Mouse (Mus musculus) embryonic facial prominence, embryonic 12.5 days (tissue): ENCODE measurements around the gene Nsun2. TPM values are rescaled to one million over a fixed set of nuclear protein-coding genes. Genes with fewer than 3 reads are reported as not detected.
"Not testable (repeated sequence)": the region's sequence is repeated elsewhere in the genome, so short reads cannot be mapped to it uniquely, and the experiment has no call there.

ENCODE experiments used
- ATAC-seq: fragments of 200-750 bp; cut with Nextera tagmentation; 2 replicates; pipeline ENCODE4 v1.8.0; 2017; ENCODE audit not compliant: insufficient number of reproducible peaks, insufficient read depth, low FRiP score, low TSS enrichment
- H3K27ac ChIP-seq: fragments of 300-500 bp; sonication (generic); 2 replicates; pipeline ENCODE4 v1.5.1; 2016; ENCODE audit warnings: mild to moderate bottlenecking
- H3K27me3 ChIP-seq: fragments of 300-500 bp; sonication (generic); 2 replicates; pipeline ENCODE4 v1.6.1; 2016; ENCODE audit warnings: mild to moderate bottlenecking, moderate library complexity
- H3K36me3 ChIP-seq: fragments of 300-500 bp; sonication (generic); 2 replicates; pipeline ENCODE4 v1.6.1; 2016; ENCODE audit warnings: mild to moderate bottlenecking
- H3K4me1 ChIP-seq: fragments of 300-500 bp; sonication (generic); 2 replicates; pipeline ENCODE4 v1.6.1; 2016
- H3K4me2 ChIP-seq: fragments of 300-500 bp; sonication (generic); replicated peaks from 2 replicates; pipeline ENCODE4 v1.6.1; 2016; ENCODE audit warnings: mild to moderate bottlenecking, moderate library complexity
- H3K4me3 ChIP-seq: fragments of 300-500 bp; sonication (generic); 2 replicates; pipeline ENCODE4 v1.5.1; 2016; ENCODE audit warnings: mild to moderate bottlenecking
- H3K9ac ChIP-seq: fragments of 300-500 bp; sonication (generic); 2 replicates; pipeline ENCODE4 v1.6.1; 2016; ENCODE audit warnings: mild to moderate bottlenecking, moderate library complexity
- H3K9me3 ChIP-seq: fragments of 300-500 bp; sonication (generic); 2 replicates; pipeline ENCODE4 v1.6.1; 2016; ENCODE audit warnings: mild to moderate bottlenecking, moderate library complexity
- WGBS: fragments of 180-500 bp; shearing (Covaris S2); methylation state at CpG from one replicate; pipeline ENCODE4 v1.1.7; 2016; 5-methylcytosine and 5-hydroxymethylcytosine counted together
- polyA plus RNA-seq: library from polyadenylated mRNA; unstranded; fragments of >200 nt; fragmentation: Nextera tagmentation; extraction: Ambion mirVana; gene quantifications from 2 replicates; pipeline ENCODE4 v1.2.1, GENCODE M21; 2016

The Nsun2 gene
- polyA plus RNA-seq, 1 experiment from 2014 or later: 124 TPM

- Histone ChIP-seq H3K9me3 (no peaks in the 10 kb centered on the region), H3K4me1 (no peaks in the 10 kb centered on the region), H3K27me3 (no peaks in the 10 kb centered on the region), H3K4me2 (no peak overlapping the region), H3K36me3 (no peaks in the 10 kb centered on the region), H3K27ac (no peak overlapping the region), H3K9ac (no peak overlapping the region), H3K4me3 (no peak overlapping the region)
- WGBS: 74% methylated on average over 6 of the region's 6 CpGs
- ATAC-seq: no peak
These were observed 24.6 kb downstream of the Nsun2 start for GRCm38 (mm10) chr13:69558098-69558660.

DNA sequence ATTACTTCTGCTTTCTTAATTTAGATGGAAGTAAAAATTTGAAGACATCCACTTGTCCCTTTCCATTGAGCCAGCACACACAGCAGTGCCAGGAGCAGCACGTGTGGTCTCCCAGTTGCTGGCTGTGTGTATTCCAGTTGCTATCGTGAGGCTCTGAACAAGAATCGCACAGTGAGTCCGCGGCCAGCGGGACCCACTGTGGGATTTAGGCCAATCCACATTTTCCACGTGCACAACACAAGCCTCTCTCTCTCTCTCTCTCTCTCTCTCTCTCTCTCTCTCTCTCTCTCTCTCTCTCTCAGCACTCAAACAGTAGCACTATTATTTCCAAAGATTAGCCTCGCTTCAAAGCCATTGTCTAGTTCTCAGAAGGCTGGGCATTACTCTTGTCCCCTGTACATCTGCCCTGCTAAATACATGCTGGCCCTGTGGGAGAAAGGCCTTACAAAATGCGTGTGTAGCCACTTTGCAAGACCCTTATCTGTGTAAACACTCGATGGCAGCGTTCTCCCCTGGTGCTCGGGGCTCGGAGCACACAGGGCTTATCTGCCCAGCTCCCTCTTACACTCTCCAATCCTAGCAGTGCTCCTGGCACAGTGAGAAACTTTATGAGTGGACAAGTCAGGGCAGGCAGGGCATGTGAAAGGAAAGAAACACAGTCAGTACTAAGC lies 25.9 kb downstream of the Nsun2 start:
- H3K27ac ChIP-seq: no peak overlapping the region
- H3K4me2 ChIP-seq: no peak overlapping the region
- no peaks in the 10 kb centered on the region for H3K4me1 ChIP-seq
- no peak overlapping the region for H3K4me3 ChIP-seq
- WGBS: 65% methylated on average over 13 of the region's 13 CpGs
- no peaks in the 10 kb centered on the region for H3K27me3 ChIP-seq
- H3K9ac ChIP-seq: no peak overlapping the region
- H3K9me3 ChIP-seq: no peaks in the 10 kb centered on the region
- H3K36me3 ChIP-seq: no peaks in the 10 kb centered on the region
- no peak for ATAC-seq

DNA sequence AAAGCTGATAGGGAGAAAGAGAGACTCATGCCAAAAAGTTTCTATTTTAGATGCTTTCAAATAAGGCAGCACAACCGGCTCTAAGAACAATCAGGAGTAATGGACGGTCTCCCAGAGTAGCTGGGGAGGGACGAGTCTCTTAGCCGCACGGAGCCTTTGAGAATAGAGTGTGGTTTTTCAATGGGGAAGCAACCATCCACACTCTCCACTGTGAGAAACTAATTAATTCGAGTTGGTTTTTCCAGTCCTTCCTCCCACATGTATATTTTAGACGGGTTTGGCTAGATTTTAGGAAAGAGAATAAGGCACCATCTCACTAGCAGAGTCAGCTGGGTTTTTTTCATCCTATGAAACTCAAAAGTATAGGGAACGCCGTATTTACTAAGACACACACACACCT lies 28.5 kb downstream of the Nsun2 start:
- Histone ChIP-seq H3K27ac (no peak overlapping the region), H3K27me3 (no peaks in the 10 kb centered on the region), H3K4me1 (no peaks in the 10 kb centered on the region), H3K9ac (no peak overlapping the region), H3K36me3 (no peaks in the 10 kb centered on the region), H3K4me2 (no peak overlapping the region), H3K4me3 (no peak overlapping the region), H3K9me3 (no peaks in the 10 kb centered on the region)
- WGBS: 86% methylated on average over 9 of the region's 9 CpGs
- ATAC-seq: no peak

GRCm38 (mm10) chr13:69562654-69563574 lies 29.4 kb downstream of the Nsun2 start:
- Histone ChIP-seq H3K9me3 (no peaks in the 10 kb centered on the region), H3K4me2 (no peak overlapping the region), H3K36me3 (no peaks in the 10 kb centered on the region), H3K9ac (no peak overlapping the region), H3K4me3 (no peak overlapping the region), H3K27me3 (no peaks in the 10 kb centered on the region), H3K4me1 (no peaks in the 10 kb centered on the region), H3K27ac (no peak overlapping the region)
- WGBS: 69% methylated on average over 12 of the region's 12 CpGs
- ATAC-seq: no peak

GRCm38 (mm10) chr13:69563905-69564304 lies 30.4 kb downstream of the Nsun2 start:
- 71% methylated on average over 3 of the region's 3 CpGs for WGBS
- H3K27ac ChIP-seq: no peak overlapping the region
- no peak overlapping the region for H3K9ac ChIP-seq
- no peak overlapping the region for H3K4me2 ChIP-seq
- no peaks in the 10 kb centered on the region for H3K27me3 ChIP-seq
- no peaks in the 10 kb centered on the region for H3K4me1 ChIP-seq
- H3K36me3 ChIP-seq: no peaks in the 10 kb centered on the region
- no peaks in the 10 kb centered on the region for H3K9me3 ChIP-seq
- H3K4me3 ChIP-seq: no peak overlapping the region
- no peak for ATAC-seq

DNA sequence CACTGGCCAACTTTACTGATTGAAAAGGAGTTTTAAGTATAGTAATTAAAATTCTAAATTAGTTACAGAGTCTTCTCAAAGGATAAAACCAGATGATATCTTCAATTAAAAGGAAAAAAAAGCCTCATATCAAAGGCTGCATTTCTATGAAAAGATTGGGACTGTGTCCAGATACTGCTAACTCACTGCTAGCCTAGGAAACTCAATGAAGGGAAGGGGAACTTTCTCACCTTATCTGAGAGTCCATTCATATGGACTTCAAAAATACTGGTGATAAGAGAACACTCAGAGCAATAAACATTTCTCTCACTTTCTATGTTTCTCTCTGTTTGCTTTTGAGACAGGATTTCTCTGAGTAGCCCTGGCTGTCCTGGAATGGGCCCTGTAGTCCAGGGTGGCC lies 31.0 kb downstream of the Nsun2 start:
- no peaks in the 10 kb centered on the region for H3K4me1 ChIP-seq
- H3K4me3 ChIP-seq: no peak overlapping the region
- no peaks in the 10 kb centered on the region for H3K27me3 ChIP-seq
- H3K9ac ChIP-seq: no peak overlapping the region
- no peaks in the 10 kb centered on the region for H3K9me3 ChIP-seq
- ATAC-seq: no peak
- H3K4me2 ChIP-seq: no peak overlapping the region
- H3K36me3 ChIP-seq: no peaks in the 10 kb centered on the region
- no peak overlapping the region for H3K27ac ChIP-seq

- H3K9me3 ChIP-seq, H3K4me3 ChIP-seq, H3K27ac ChIP-seq, H3K4me1 ChIP-seq, H3K9ac ChIP-seq, H3K36me3 ChIP-seq, H3K4me2 ChIP-seq, ATAC-seq, H3K27me3 ChIP-seq: not testable (repeated sequence)
- WGBS: 79% methylated on average over 4 of the region's 4 CpGs
These were observed 31.9 kb downstream of the Nsun2 start for GRCm38 (mm10) chr13:69565401-69565800.

DNA sequence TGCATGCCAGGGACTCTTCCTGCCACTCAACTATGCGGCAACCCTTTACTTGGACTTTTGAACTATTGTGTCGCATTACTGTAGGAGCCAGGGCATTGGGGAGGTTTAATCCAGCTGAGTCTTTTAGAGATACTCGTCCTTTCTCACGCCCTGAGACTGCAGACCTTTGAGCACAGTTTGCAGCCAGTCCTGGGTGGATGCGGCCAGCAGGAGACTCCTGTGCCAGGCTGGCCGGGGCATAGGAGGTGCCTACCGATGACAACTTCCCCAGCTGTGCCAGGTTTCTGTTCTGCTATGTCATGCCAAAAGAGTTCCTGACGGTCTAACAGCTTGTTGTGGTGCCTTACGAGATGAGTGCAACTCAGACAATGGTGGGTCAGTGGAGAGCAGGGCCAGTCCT lies 35.7 kb downstream of the Nsun2 start:
- no peak overlapping the region for H3K27ac ChIP-seq
- ATAC-seq: no peak
- no peak overlapping the region for H3K4me3 ChIP-seq
- no peaks in the 10 kb centered on the region for H3K4me1 ChIP-seq
- no peak overlapping the region for H3K9ac ChIP-seq
- no peaks in the 10 kb centered on the region for H3K36me3 ChIP-seq
- 82% methylated on average over 9 of the region's 9 CpGs for WGBS
- H3K4me2 ChIP-seq: no peak overlapping the region
- H3K27me3 ChIP-seq: no peaks in the 10 kb centered on the region
- H3K9me3 ChIP-seq: no peaks in the 10 kb centered on the region

DNA sequence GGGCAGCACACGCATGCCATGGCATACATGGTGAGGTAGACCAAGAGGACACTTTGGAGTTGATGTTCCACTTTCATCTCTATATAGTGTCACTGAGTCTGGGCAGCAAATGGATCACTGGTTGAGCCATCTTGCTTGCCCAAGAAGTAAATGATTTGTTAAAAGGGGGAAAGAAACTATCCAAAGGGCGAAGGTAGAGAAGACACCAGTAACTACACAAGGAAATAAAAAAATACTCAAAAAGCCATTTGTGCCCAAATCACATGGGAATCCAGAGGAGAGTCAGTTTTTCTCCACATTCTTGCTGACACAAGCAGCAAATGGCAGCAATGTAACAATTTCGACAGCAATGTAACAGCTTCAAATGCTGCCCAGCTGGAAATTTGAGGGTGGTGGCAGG lies 39.0 kb downstream of the Nsun2 start:
- H3K36me3 ChIP-seq: no peaks in the 10 kb centered on the region
- no peak overlapping the region for H3K27ac ChIP-seq
- no peak overlapping the region for H3K9ac ChIP-seq
- H3K4me3 ChIP-seq: no peak overlapping the region
- WGBS: 94% methylated on average over 3 of the region's 3 CpGs
- no peaks in the 10 kb centered on the region for H3K27me3 ChIP-seq
- no peak overlapping the region for H3K4me2 ChIP-seq
- H3K9me3 ChIP-seq: no peaks in the 10 kb centered on the region
- H3K4me1 ChIP-seq: no peaks in the 10 kb centered on the region; the same call in 1 of the 2 replicates
- ATAC-seq: no peak

GRCm38 (mm10) chr13:69576676-69577075 lies 43.1 kb downstream of the Nsun2 start:
- H3K9ac ChIP-seq: no peak overlapping the region
- WGBS: 64% methylated on average over 11 of the region's 11 CpGs
- no peaks in the 10 kb centered on the region for H3K36me3 ChIP-seq
- ATAC-seq: no peak
- no peaks in the 10 kb centered on the region for H3K27me3 ChIP-seq
- H3K27ac ChIP-seq: no peak overlapping the region
- H3K4me1 ChIP-seq: no peaks in the 10 kb centered on the region; the same call in 1 of the 2 replicates
- no peak overlapping the region for H3K4me3 ChIP-seq
- no peaks in the 10 kb centered on the region for H3K9me3 ChIP-seq
- H3K4me2 ChIP-seq: no peak overlapping the region

DNA sequence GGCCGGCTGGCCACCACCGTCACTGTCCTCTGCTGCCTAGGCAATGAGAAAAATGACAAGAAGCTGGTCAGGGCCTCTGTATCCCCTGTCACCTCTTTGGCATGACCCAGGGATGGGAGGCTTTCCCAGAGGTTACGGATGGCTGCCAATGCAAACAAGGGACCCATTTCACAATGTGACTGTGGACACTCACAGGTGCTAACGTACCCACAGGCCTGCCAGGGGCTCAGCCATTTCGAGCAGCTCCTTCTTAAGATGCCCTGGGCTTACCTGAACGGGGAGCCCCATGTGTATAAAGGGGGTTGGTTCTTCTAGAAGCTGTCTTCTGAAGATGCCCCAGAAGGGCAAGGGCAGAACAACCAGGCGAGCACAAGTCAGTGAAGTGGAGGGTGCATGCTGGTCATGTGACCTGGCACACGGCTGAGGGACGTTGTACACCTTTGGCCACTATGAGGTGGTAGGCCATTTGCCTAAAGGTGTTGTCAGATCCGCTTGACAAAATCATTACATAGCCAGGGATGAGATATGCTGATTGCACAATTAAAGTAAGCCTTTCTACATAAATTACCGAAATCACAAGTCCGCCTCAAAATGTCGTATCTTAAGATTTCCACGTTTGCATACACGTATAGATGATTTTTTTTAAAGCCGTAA lies 43.8 kb downstream of the Nsun2 start:
- no peak overlapping the region for H3K27ac ChIP-seq
- no peak overlapping the region for H3K4me3 ChIP-seq
- H3K36me3 ChIP-seq: no peaks in the 10 kb centered on the region
- H3K9me3 ChIP-seq: no peaks in the 10 kb centered on the region
- H3K27me3 ChIP-seq: no peaks in the 10 kb centered on the region
- no peak overlapping the region for H3K4me2 ChIP-seq
- ATAC-seq: no peak
- WGBS: 89% methylated on average over 16 of the region's 16 CpGs
- H3K9ac ChIP-seq: no peak overlapping the region
- H3K4me1 ChIP-seq: no peaks in the 10 kb centered on the region; the same call in 1 of the 2 replicates
